Mouse (Mus musculus) kidney, postnatal 25 days (tissue): ENCODE data around the gene Mgat5.

ENCODE experiments used
- DNase-seq, 2 experiments: peaks; one replicate each; pipeline ENCODE4 v3.0.0; 2021; ENCODE audit warnings: mixed read lengths in 2 of 2

Mgat5 gene

GRCm38 (mm10) chr1:127219161-127219560 lies 14.3 kb downstream of the Mgat5 start:
- DNase-seq = no peak

DNA sequence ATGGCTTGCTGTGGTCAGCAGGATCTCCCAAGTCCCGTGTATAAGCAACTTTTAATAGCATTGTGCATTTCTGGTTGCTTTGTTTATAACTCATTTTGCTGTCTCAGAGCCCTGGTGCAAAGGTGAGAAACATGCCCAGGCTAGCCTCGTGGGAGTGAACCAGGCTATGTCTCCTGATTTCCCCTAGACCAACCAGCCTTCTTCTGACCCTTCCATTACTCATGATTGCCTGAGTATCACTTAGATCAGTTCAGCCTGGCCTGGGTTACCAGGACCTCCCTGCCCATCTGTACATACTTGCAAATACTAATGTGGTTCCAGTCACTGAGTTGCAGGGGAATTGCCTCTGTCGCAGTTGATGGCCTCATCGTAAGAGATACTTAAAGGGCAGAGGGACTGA lies 14.8 kb downstream of the Mgat5 start:
- DNase-seq = no peak

DNA sequence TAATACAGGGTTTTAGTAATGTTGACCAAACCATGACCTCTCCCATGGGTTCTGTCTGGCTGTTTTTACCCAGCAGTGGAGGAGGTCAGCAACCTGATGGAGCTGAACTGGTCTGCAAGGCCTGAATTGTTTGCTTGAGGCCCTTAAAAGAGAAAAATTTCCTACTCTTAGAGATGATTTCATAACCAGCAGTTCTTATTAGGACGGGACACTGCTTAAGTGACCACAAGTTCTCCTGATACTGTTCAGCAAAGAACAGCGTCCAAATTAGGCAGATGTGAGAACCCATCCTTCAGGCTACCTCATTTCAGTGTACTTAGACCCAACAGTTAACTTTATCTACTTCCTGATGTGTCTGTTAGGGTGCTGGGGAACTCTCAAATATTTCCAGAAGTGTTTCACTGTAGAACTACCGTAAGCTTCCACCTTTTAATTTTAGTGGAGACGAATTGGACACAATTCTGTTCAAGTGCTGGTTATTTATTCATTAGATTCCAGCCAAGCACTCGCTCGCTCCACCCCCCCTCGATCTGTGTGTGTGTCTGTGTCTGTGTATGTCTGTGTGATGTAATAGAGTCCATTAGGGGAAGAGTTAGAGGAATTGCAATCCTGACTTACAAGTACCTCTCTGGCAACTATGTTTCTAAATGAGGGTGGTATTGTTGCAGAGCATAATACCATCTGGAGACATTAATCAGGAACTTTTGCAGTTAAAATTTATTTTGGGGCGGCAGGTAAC lies 17.4 kb downstream of the Mgat5 start:
- no peak for DNase-seq

- no peak for DNase-seq
These were observed 20.2 kb downstream of the Mgat5 start for GRCm38 (mm10) chr1:127225060-127225459.

DNA sequence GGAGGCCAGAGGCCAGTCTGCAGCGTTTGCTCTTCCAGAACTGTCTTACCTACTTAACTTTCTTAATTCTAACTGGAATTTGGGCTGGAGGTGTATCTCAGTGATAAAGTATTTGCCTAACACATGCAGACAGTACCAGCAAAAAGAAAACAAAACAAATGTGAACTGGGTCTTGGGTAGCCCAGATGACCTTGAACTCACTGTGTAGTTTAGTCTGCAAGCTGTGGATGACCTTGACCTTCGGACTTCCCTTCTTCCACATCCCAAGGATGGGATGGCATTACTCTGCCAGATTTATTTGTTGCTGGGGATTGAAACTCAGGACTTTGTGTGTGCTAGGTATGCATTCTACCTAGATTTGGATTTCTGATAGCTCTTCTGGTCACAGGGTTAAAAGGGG lies 24.2 kb downstream of the Mgat5 start:
- DNase-seq = no peak

- DNase-seq = peak in 1 of 2 experiments; percentile 28
These were observed 25.7 kb downstream of the Mgat5 start for GRCm38 (mm10) chr1:127230468-127230867.

DNA sequence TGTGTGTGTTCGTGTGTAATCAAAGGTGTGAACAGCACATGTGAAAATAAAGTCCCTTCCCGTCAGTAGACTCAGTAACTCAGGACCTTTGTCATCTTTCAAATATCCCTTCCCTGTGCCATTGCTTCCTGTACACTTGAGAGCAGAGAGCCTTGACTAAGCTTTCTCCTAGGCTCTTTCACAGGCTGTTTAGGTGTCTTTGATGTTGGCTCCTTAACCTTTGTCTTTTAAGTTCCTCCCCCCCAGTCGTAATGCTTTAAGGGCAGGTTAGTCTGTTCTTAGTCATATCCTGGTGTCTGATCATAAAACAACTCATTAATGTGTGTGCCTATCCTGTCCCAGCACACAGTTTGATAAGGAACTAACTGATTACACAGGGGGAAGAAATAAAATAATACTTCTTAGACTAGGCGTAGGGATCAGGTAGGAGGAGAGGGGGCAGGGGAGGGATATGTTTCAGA lies 28.4 kb downstream of the Mgat5 start:
- DNase-seq = no peak

GRCm38 (mm10) chr1:127235157-127235556 lies 30.3 kb downstream of the Mgat5 start:
- no peak for DNase-seq

DNA sequence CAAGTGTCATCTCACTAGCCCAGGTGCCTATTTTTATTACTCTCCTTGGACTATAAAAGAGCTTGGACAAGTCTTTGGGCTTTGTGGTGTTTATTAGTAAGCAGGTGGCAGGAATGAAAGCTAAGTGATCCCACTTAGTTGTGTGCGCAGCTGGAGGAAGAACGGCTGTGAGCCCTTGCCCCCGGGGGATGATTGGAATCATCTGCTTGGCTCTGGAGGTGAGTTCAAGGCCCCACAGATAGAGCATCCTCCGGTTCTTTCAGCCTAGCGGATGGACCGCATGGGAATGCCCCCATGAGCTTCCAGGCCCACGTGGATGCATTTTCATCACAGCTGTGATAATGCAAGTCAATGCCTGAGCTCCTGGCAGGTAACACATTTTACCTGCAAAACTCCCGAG lies 31.6 kb downstream of the Mgat5 start:
- DNase-seq = no peak

DNA sequence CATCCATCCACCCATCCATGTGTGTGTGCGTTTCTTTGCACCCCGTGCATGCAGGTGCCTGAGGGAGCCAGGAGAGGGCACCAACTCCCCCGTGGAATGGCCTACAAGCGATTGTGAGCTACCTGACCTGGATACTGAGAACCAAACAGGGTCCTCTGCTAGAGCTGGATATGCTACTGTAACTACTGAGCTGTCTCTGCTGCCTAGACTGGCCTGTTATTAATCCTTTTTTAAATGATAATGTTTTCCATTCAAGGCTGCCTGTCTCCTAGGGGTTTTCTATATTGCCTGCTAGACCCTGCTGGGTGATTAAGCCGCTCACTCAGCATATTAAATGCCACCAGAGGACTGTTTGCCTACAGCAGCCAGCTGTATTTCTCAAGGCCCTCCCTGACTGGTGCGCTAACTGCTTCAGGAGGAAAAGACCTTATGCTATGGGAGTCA lies 34.1 kb downstream of the Mgat5 start:
- DNase-seq = no peak

DNA sequence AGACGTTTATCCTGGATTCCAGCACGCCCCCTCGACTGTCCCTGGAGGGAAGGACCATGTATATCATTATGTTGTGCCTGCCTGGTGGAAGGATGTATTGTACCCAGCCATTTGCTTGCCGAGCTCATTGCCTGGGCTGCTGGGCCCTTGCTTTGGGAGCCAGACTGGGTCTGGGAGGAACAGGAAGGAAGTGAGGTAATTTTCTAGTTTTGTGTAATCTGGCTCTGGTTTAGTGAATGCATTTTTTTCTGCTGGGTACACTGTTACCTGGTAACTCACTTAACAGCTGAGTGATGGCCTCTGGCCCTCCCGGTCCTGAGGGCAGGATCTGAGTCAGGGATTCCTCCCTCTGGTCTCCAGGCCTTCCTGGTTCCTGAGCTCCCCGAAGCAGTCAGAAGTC lies 35.1 kb downstream of the Mgat5 start:
- peak in 1 of 2 experiments; percentile 55 for DNase-seq

DNA sequence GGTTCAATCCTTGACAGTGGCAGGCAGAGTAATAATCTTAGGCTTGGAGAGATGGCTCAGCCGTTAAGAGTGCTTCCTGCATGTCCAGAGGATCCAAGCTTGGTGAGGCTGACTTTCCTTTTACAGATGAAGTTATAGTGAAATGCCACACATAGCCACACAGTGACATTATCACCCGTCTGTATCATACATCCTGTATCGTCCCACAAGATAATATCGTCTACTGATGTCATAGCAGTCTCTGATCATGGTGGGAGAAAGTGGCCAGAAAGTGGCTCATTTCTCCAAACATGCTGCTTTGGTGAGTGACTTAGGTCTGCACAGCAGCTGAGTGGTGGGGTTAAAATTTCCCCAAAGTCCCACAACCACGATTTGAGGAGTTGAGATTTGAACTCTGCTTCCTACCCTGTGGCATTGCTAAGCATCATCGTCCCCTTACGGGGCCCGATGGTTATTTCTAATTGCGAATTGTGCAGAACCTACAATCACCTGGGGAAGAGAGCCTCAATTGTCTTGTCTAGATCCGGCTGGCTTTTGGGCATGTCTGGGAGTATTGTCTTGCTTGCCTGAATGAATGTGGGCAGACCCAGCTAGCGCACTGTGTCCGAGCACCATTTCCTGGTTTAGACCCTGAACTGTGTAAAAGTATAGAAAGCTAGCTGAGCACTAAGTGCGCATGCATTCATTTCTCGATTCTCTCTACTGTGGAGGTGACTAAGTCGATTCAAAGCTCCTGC lies 37.5 kb downstream of the Mgat5 start:
- DNase-seq = no peak

GRCm38 (mm10) chr1:127242888-127243588 lies 38.2 kb downstream of the Mgat5 start:
- DNase-seq = no peak

- no peak for DNase-seq
These were observed 39.4 kb downstream of the Mgat5 start for GRCm38 (mm10) chr1:127244054-127244770.

DNA sequence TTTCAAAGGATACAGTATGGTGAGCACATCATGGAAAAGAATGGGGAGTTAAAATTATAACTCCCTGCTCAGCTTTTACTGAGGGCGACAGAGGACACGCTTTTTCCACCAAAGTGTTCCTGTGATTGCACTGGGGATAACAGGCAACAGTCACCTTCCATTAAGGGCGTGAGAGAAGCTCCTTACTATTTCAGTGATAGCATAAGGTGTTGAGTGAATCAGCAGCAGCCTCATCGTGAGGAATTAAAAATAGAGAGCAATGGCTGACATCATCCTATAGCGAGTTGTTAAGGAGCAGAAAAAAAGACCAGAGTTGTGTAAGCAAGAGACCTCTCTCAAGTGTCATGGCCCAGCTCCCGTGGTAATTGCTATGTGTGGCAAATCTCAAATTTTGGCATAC lies 41.3 kb downstream of the Mgat5 start:
- no peak for DNase-seq

GRCm38 (mm10) chr1:127248433-127248832 lies 43.6 kb downstream of the Mgat5 start:
- DNase-seq = peak; percentile 62 to 68

DNA sequence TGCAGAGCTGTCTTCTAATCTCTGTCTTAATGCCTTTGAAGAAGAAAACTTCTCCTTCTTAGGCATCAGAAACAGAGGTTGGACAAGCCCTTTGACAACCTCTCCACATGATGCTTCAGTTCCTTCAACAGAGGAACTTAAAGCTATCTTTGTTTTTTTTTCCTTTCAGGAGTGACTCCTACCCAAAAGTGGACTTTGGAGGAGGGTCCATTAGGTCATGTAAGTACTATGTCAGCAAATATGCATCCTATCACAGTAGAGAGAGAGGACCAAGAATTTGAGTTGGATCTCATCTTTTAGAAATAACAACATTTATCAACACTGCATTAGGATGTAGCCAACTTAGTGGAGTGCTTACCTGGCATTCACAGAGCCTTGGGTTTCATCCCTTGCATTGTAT lies 44.8 kb downstream of the Mgat5 start:
- no peak for DNase-seq

DNA sequence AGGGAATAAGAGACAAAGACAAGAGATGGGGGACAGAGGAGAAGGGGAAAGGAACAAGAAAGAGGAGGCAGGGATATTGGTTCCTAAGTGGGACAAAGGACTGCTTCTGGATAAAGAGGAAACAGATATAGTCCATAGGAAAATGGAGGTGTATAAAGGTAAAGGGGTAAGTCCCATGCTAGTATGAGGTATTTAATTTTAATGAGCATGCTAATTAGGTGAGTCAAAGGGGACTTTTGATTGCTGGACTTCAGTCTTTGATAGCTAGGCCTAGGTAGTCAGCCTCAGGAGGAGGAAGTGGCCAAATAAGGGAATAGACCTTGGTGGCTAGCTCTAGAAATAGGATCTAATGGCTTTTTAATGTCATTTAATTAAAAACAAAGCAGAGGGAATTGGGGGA lies 45.5 kb downstream of the Mgat5 start:
- peak in 1 of 2 experiments; percentile 12 for DNase-seq

- no peak for DNase-seq
These were observed 46.9 kb downstream of the Mgat5 start for GRCm38 (mm10) chr1:127251751-127252150.

- DNase-seq = no peak
These were observed 52.2 kb downstream of the Mgat5 start for GRCm38 (mm10) chr1:127257005-127257404.

DNA sequence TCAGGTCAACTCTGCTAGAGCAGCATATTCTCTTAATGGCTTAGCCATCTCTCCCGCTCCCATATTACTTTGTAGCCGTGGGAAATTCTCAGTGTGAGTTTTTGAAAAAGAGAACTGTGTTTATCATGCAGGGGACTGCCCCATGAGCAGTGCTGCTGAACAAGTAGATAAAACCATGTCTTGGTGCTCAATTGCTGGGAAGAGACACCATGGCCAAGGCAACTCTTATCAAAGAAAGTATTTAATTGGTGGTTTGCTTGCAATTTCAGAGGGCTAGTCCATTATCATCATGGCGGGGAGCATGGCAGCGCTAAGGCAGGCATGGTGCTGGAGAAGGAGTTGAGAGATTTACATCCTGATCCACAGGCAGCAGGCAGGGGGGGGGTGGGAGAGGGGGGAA lies 54.9 kb downstream of the Mgat5 start:
- DNase-seq = no peak

GRCm38 (mm10) chr1:127260969-127261368 lies 56.2 kb downstream of the Mgat5 start:
- peak; percentile 47 to 82 for DNase-seq
